Mouse (Mus musculus): Measurements from ENCODE around the gene 4930455H04Rik. TPM values are rescaled to one million over a fixed set of nuclear protein-coding genes. Genes with fewer than 3 reads are reported as not detected.
A peak's percentile ranks its signal among the peaks of the same experiment; 100 is the strongest.

Gene 4930455H04Rik
- total and polyA plus RNA-seq, 2 experiments = 0.09 TPM; not detected in 1

GRCm38 (mm10) chr3:116985741-116986140, 17.7 kb downstream of the 4930455H04Rik start:
- no peak overlapping the region for H3K4me3 ChIP-seq (ENCODE audit: insufficient read depth, low read depth, low read length)
- H3K9ac ChIP-seq (ENCODE audit: low read depth, low read length) = no peak overlapping the region
- no peaks in the 10 kb centered on the region for H3K27me3 ChIP-seq (ENCODE audit: control insufficient read depth, insufficient read depth, low read length)
- H3K27ac ChIP-seq (replicated peaks; ENCODE audit: insufficient read depth, low read depth, low read length) = no peak overlapping the region
- H3K36me3 ChIP-seq (ENCODE audit: control insufficient read depth, insufficient read depth, low read length) = no peaks in the 10 kb centered on the region
- no peaks in the 10 kb centered on the region for H3K4me1 ChIP-seq (ENCODE audit: control insufficient read depth, insufficient read depth, low read length)
- 80% methylated on average over 1 of the region's 1 CpGs for WGBS
- no peak for DNase-seq (ENCODE audit: extremely low read depth, low read depth, low spot score)
- no peaks in the 10 kb centered on the region for H3K79me2 ChIP-seq (ENCODE audit: control insufficient read depth, insufficient read depth, low read length)
- TF ChIP-seq CTCF (IDR thresholded peaks at IDR 0.05; ENCODE audit: low read depth, low read length) = no peak
- no peak for TF ChIP-seq POLR2A (IDR thresholded peaks at IDR 0.05; ENCODE audit: extremely low read depth, insufficient read depth, low read length)

GRCm38 (mm10) chr3:116986451-116986850, 18.4 kb downstream of the 4930455H04Rik start:
- Histone ChIP-seq H3K9ac (ENCODE audit: low read depth, low read length) (no peak overlapping the region), H3K79me2 (ENCODE audit: control insufficient read depth, insufficient read depth, low read length) (no peaks in the 10 kb centered on the region), H3K4me3 (ENCODE audit: insufficient read depth, low read depth, low read length) (no peak overlapping the region), H3K4me1 (ENCODE audit: control insufficient read depth, insufficient read depth, low read length) (no peaks in the 10 kb centered on the region), H3K36me3 (ENCODE audit: control insufficient read depth, insufficient read depth, low read length) (no peaks in the 10 kb centered on the region), H3K27me3 (ENCODE audit: control insufficient read depth, insufficient read depth, low read length) (no peaks in the 10 kb centered on the region), H3K27ac (replicated peaks; ENCODE audit: insufficient read depth, low read depth, low read length) (no peak overlapping the region)
- DNase-seq (ENCODE audit: extremely low read depth, low read depth, low spot score) = no peak
- TF ChIP-seq POLR2A (IDR thresholded peaks at IDR 0.05; ENCODE audit: extremely low read depth, insufficient read depth, low read length) = no peak
- no peak for TF ChIP-seq CTCF (IDR thresholded peaks at IDR 0.05; ENCODE audit: low read depth, low read length)
- WGBS = 68% methylated on average over 2 of the region's 2 CpGs

- no peaks in the 10 kb centered on the region for H3K4me1 ChIP-seq (ENCODE audit: control insufficient read depth, insufficient read depth, low read length)
- H3K9ac ChIP-seq (ENCODE audit: low read depth, low read length) = no peak overlapping the region
- no peak overlapping the region for H3K4me3 ChIP-seq (ENCODE audit: insufficient read depth, low read depth, low read length)
- TF ChIP-seq POLR2A (IDR thresholded peaks at IDR 0.05; ENCODE audit: extremely low read depth, insufficient read depth, low read length) = no peak
- no peak for TF ChIP-seq CTCF (IDR thresholded peaks at IDR 0.05; ENCODE audit: low read depth, low read length)
- no peaks in the 10 kb centered on the region for H3K27me3 ChIP-seq (ENCODE audit: control insufficient read depth, insufficient read depth, low read length)
- no peak for DNase-seq (ENCODE audit: extremely low read depth, low read depth, low spot score)
- H3K27ac ChIP-seq (replicated peaks; ENCODE audit: insufficient read depth, low read depth, low read length) = no peak overlapping the region
- no peaks in the 10 kb centered on the region for H3K36me3 ChIP-seq (ENCODE audit: control insufficient read depth, insufficient read depth, low read length)
- no peaks in the 10 kb centered on the region for H3K79me2 ChIP-seq (ENCODE audit: control insufficient read depth, insufficient read depth, low read length)
- WGBS = 85% methylated on average over 3 of the region's 3 CpGs
Measured at GRCm38 (mm10) chr3:116988221-116988620, 20.2 kb downstream of the 4930455H04Rik start.

- no peak overlapping the region for H3K27ac ChIP-seq (replicated peaks; ENCODE audit: insufficient read depth, low read depth, low read length)
- H3K79me2 ChIP-seq (ENCODE audit: control insufficient read depth, insufficient read depth, low read length) = no peaks in the 10 kb centered on the region
- H3K36me3 ChIP-seq (ENCODE audit: control insufficient read depth, insufficient read depth, low read length) = no peaks in the 10 kb centered on the region
- H3K27me3 ChIP-seq (ENCODE audit: control insufficient read depth, insufficient read depth, low read length) = no peaks in the 10 kb centered on the region
- peak; percentile 8 for DNase-seq (ENCODE audit: extremely low read depth, low read depth, low spot score)
- TF ChIP-seq CTCF (IDR thresholded peaks at IDR 0.05; ENCODE audit: low read depth, low read length) = no peak
- H3K4me1 ChIP-seq (ENCODE audit: control insufficient read depth, insufficient read depth, low read length) = no peaks in the 10 kb centered on the region
- no peak overlapping the region for H3K4me3 ChIP-seq (ENCODE audit: insufficient read depth, low read depth, low read length)
- H3K9ac ChIP-seq (ENCODE audit: low read depth, low read length) = no peak overlapping the region
- WGBS = 49% methylated on average over 2 of the region's 2 CpGs
Measured at GRCm38 (mm10) chr3:116991180-116991579, 23.1 kb downstream of the 4930455H04Rik start.

GRCm38 (mm10) chr3:116993011-116993410, 24.9 kb downstream of the 4930455H04Rik start:
- Histone ChIP-seq H3K27me3 (ENCODE audit: control insufficient read depth, insufficient read depth, low read length) (no peaks in the 10 kb centered on the region), H3K27ac (replicated peaks; ENCODE audit: insufficient read depth, low read depth, low read length) (no peak overlapping the region), H3K4me1 (ENCODE audit: control insufficient read depth, insufficient read depth, low read length) (no peaks in the 10 kb centered on the region), H3K4me3 (ENCODE audit: insufficient read depth, low read depth, low read length) (no peak overlapping the region), H3K79me2 (ENCODE audit: control insufficient read depth, insufficient read depth, low read length) (no peaks in the 10 kb centered on the region), H3K9ac (ENCODE audit: low read depth, low read length) (no peak overlapping the region), H3K36me3 (ENCODE audit: control insufficient read depth, insufficient read depth, low read length) (no peaks in the 10 kb centered on the region)
- TF ChIP-seq CTCF (IDR thresholded peaks at IDR 0.05; ENCODE audit: low read depth, low read length) = no peak
- TF ChIP-seq POLR2A (IDR thresholded peaks at IDR 0.05; ENCODE audit: extremely low read depth, insufficient read depth, low read length) = no peak
- 92% methylated on average over 2 of the region's 2 CpGs for WGBS
- DNase-seq (ENCODE audit: extremely low read depth, low read depth, low spot score) = no peak

- WGBS = 84% methylated on average over 9 of the region's 9 CpGs
- TF ChIP-seq CTCF (IDR thresholded peaks at IDR 0.05; ENCODE audit: low read depth, low read length) = no peak
- no peak for DNase-seq (ENCODE audit: extremely low read depth, low read depth, low spot score)
- Histone ChIP-seq H3K36me3 (ENCODE audit: control insufficient read depth, insufficient read depth, low read length) (no peaks in the 10 kb centered on the region), H3K9ac (ENCODE audit: low read depth, low read length) (no peak overlapping the region), H3K79me2 (ENCODE audit: control insufficient read depth, insufficient read depth, low read length) (no peaks in the 10 kb centered on the region), H3K27me3 (ENCODE audit: control insufficient read depth, insufficient read depth, low read length) (no peaks in the 10 kb centered on the region), H3K4me1 (ENCODE audit: control insufficient read depth, insufficient read depth, low read length) (no peaks in the 10 kb centered on the region), H3K27ac (replicated peaks; ENCODE audit: insufficient read depth, low read depth, low read length) (no peak overlapping the region), H3K4me3 (ENCODE audit: insufficient read depth, low read depth, low read length) (no peak overlapping the region)
Measured at GRCm38 (mm10) chr3:117001686-117002485, 33.8 kb downstream of the 4930455H04Rik start.

Measured in liver, adult 2 months (tissue).